Mouse (Mus musculus) forebrain, embryonic 16.5 days (tissue): ENCODE results near the gene Slc4a2. TPM values are rescaled to one million over a fixed set of nuclear protein-coding genes. Genes with fewer than 3 reads are reported as not detected.

ENCODE experiments used
- ATAC-seq: fragments of 200-750 bp; cut with Nextera tagmentation; 2 replicates; pipeline ENCODE4 v1.8.0; 2017; ENCODE audit warnings: mild to moderate bottlenecking, moderate library complexity
- H3K27ac ChIP-seq: fragments of 300-500 bp; sonication (generic); 2 replicates; pipeline ENCODE4 v1.5.1; 2014; ENCODE audit warnings: low read length, control low read depth
- H3K27me3 ChIP-seq: fragments of 300-500 bp; sonication (generic); replicated peaks from 2 replicates; pipeline ENCODE4 v1.6.1; 2014; ENCODE audit warnings: low read length; ENCODE audit not compliant: control insufficient read depth, insufficient read depth
- H3K36me3 ChIP-seq: fragments of 300-500 bp; sonication (generic); 2 replicates; pipeline ENCODE4 v1.6.1; 2014; ENCODE audit not compliant: control insufficient read depth, insufficient read depth
- H3K4me1 ChIP-seq: fragments of 300-500 bp; sonication (generic); replicated peaks from 2 replicates; pipeline ENCODE4 v1.6.1; 2014; ENCODE audit warnings: low read length; ENCODE audit not compliant: control insufficient read depth, insufficient read depth
- H3K4me2 ChIP-seq: fragments of 300-500 bp; sonication (generic); 2 replicates; pipeline ENCODE4 v1.6.1; 2014; ENCODE audit warnings: mild to moderate bottlenecking, low read length, control low read depth
- H3K4me3 ChIP-seq: fragments of 300-500 bp; sonication (generic); replicated peaks from 2 replicates; pipeline ENCODE4 v1.5.1; 2014; ENCODE audit warnings: mild to moderate bottlenecking, low read length, control low read depth
- H3K9ac ChIP-seq: fragments of 300-500 bp; sonication (generic); replicated peaks from 2 replicates; pipeline ENCODE4 v1.6.1; 2014; ENCODE audit warnings: low read depth, low read length, control low read depth
- H3K9me3 ChIP-seq: fragments of 300-500 bp; sonication (generic); 2 replicates; pipeline ENCODE4 v1.6.1; 2016; ENCODE audit warnings: low read length; ENCODE audit not compliant: control insufficient read depth
- WGBS: fragments of 180-500 bp; shearing (Covaris S2); extraction: QIAGEN DNeasy Blood & Tissue Kit; methylation state at CpG from one replicate; pipeline ENCODE4 v1.1.7; 2014; 5-methylcytosine and 5-hydroxymethylcytosine counted together
- polyA plus RNA-seq: library from polyadenylated mRNA; unstranded; fragments of >200 nt; fragmentation: Nextera tagmentation; extraction: Ambion mirVana; gene quantifications from 2 replicates; pipeline ENCODE4 v1.2.1, GENCODE M21; 2015

Slc4a2 gene
- polyA plus RNA-seq, 1 experiment from 2014 or later = 19.1 TPM

DNA sequence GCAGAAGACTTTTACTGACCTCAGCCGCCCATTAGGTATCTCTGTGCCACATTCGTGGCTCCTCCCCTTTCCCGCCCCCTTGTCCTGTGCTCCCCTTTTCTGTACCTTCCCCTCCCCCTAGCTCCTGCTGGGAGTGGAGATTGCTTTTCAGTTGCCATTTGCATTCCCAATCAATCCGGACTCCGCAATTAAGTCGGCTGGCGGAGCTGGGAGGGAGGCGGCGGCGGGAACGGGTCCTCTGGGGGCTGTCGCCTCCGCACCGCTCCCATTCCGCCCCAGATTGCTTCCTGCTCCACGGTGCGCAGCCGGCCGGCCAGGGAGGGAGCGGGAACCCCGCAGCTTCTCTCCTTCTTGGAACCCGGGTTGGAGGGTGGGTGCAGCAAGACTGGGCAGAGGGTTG lies 61.3 kb downstream of the Slc4a2 start:
- Histone ChIP-seq H3K9me3 (no peaks in the 10 kb centered on the region), H3K9ac (peak overlapping the region; percentile 30; the same call in 1 of the 2 replicates), H3K27ac (no peak overlapping the region), H3K4me3 (no peak overlapping the region), H3K36me3 (peaks cover 17% of the 10 kb centered on the region), H3K27me3 (no peaks in the 10 kb centered on the region), H3K4me2 (peak overlapping the region; percentile 31), H3K4me1 (peaks cover 26% of the 10 kb centered on the region)
- 4% methylated on average over 22 of the region's 22 CpGs for WGBS
- peak; percentile 16; the same call in 1 of the 2 replicates for ATAC-seq

DNA sequence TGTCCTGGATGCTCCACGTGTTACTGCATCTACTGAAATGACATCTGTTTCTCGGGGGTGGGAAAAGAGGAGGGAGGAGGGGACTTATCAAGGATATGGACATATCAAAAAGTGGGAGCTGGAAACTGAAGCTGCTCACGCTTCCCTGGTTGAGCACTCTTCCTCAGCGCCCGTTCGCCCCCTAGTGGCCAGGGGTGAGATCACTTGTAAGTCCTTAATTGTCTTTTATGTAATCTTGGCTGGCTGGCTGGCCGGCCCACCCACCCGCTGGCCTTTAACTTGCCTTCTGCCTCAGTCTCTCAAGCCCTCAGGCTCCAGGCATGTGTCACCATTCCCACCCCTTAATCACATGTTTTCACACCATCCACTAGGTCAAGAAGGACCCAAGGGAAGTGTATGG lies 62.5 kb downstream of the Slc4a2 start:
- 0% methylated on average over 8 of the region's 8 CpGs for WGBS
- no peaks in the 10 kb centered on the region for H3K9me3 ChIP-seq
- no peak overlapping the region for H3K9ac ChIP-seq
- H3K4me2 ChIP-seq = no peak overlapping the region
- H3K4me1 ChIP-seq = peaks cover 28% of the 10 kb centered on the region
- no peaks in the 10 kb centered on the region for H3K27me3 ChIP-seq
- H3K27ac ChIP-seq = no peak overlapping the region
- H3K4me3 ChIP-seq = no peak overlapping the region
- H3K36me3 ChIP-seq = peaks cover 15% of the 10 kb centered on the region
- ATAC-seq = peak; percentile 24; the same call in 1 of the 2 replicates

DNA sequence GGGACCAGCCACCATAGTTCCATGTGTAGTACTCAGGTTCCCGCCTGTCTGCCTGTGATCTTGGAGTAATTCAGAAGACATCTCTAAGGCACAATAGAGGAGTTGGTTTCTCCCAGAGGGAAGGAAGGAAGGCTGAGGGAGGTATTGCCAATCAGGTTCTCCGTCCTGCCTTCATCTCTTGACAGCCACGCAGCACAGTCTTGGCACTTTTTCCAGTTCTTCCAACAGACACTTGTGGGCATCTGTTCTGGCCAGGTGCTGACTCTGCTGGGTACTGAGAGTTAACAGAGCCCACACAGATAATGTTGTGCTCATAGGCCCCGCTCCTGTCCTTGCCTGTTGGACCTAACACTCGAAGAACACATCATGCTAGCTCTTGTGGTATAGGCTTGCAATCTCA lies 63.1 kb downstream of the Slc4a2 start:
- peaks cover 20% of the 10 kb centered on the region for H3K36me3 ChIP-seq
- H3K9me3 ChIP-seq = no peaks in the 10 kb centered on the region
- no peaks in the 10 kb centered on the region for H3K27me3 ChIP-seq
- no peak overlapping the region for H3K4me3 ChIP-seq
- H3K27ac ChIP-seq = no peak overlapping the region
- WGBS = 84% methylated on average over 5 of the region's 5 CpGs
- no peak overlapping the region for H3K9ac ChIP-seq
- no peak for ATAC-seq
- H3K4me1 ChIP-seq = peaks cover 23% of the 10 kb centered on the region
- no peak overlapping the region for H3K4me2 ChIP-seq

DNA sequence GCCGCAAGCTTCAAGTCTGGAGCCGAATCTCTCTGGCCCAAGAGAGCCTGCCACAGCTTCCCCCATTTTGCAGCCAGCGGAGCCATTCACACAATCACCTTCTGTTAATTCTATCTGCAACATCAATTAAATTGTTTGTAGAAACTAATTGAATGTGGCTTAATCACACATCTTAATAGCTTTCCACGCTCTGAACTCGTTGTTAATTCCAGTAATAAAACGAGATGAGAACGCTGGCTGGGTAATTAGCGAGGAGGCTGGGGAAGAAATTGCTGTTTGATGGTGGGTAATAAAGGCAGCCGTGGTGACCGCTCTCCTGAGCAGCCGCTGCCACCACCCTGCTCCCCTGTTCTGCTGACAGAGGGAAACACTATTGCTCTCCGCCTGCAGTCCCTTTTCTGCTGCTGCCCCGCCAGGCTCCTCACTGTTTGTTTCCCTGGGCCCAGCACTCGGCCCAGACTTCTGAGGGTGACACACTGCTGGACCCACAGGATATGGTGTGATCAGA lies 66.8 kb downstream of the Slc4a2 start:
- Histone ChIP-seq H3K4me3 (no peak overlapping the region), H3K36me3 (peaks cover 22% of the 10 kb centered on the region), H3K4me2 (no peak overlapping the region), H3K9me3 (no peaks in the 10 kb centered on the region), H3K4me1 (peaks cover 23% of the 10 kb centered on the region), H3K9ac (no peak overlapping the region), H3K27ac (no peak overlapping the region), H3K27me3 (no peaks in the 10 kb centered on the region)
- 28% methylated on average over 14 of the region's 14 CpGs for WGBS
- no peak for ATAC-seq

Other genes starting within 250 kb of the Slc4a2 start
- gene Kcnh2, start 72.2 kb upstream of the Slc4a2 start, polyA plus RNA-seq = 4.7 and 6.2 TPM in 2 replicates
- 7.5 and 9.9 TPM in 2 replicates for gene Nos3, start 59.0 kb upstream of the Slc4a2 start, polyA plus RNA-seq
- gene Atg9b, start 31.7 kb upstream of the Slc4a2 start, polyA plus RNA-seq = 1.8 and 1.9 TPM in 2 replicates
- gene Abcb8, start 30.2 kb upstream of the Slc4a2 start, polyA plus RNA-seq = 46.1 and 58.1 TPM in 2 replicates
- gene Asic3, start 10.4 kb upstream of the Slc4a2 start, polyA plus RNA-seq = 0.14 and 0.36 TPM in 2 replicates
- 106 and 127 TPM in 2 replicates for gene Cdk5, start 307 bp upstream of the Slc4a2 start, polyA plus RNA-seq
- gene Fastk, start 21.4 kb downstream of the Slc4a2 start, polyA plus RNA-seq = 92.2 and 96.3 TPM in 2 replicates
- gene Tmub1, start 24.0 kb downstream of the Slc4a2 start, polyA plus RNA-seq = 37.3 and 45.4 TPM in 2 replicates
- 57.0 and 58.6 TPM in 2 replicates for gene Agap3, start 28.3 kb downstream of the Slc4a2 start, polyA plus RNA-seq
- 0.45 and 1.3 TPM in 2 replicates for gene Gbx1, start 103.4 kb downstream of the Slc4a2 start, polyA plus RNA-seq
- gene Asb10, start 117.1 kb downstream of the Slc4a2 start, polyA plus RNA-seq = 0.09 and 0.11 TPM in 2 replicates
- gene 4931409K22Rik, start 133.0 kb downstream of the Slc4a2 start, polyA plus RNA-seq = 0.26 and 0.35 TPM in 2 replicates
- 107 and 109 TPM in 2 replicates for gene Abcf2, start 153.6 kb downstream of the Slc4a2 start, polyA plus RNA-seq
- gene Chpf2, start 162.9 kb downstream of the Slc4a2 start, polyA plus RNA-seq = 20.5 and 20.8 TPM in 2 replicates
- gene Smarcd3, start 200.6 kb downstream of the Slc4a2 start, polyA plus RNA-seq = 156 and 181 TPM in 2 replicates